Mouse (Mus musculus): ENCODE results near the gene Stx1b. TPM values are rescaled to one million over a fixed set of nuclear protein-coding genes. Genes with fewer than 3 reads are reported as not detected.

Stx1b gene
- total and polyA plus RNA-seq, 3 experiments = 0.15 to 0.56 TPM; not detected in 1

DNA sequence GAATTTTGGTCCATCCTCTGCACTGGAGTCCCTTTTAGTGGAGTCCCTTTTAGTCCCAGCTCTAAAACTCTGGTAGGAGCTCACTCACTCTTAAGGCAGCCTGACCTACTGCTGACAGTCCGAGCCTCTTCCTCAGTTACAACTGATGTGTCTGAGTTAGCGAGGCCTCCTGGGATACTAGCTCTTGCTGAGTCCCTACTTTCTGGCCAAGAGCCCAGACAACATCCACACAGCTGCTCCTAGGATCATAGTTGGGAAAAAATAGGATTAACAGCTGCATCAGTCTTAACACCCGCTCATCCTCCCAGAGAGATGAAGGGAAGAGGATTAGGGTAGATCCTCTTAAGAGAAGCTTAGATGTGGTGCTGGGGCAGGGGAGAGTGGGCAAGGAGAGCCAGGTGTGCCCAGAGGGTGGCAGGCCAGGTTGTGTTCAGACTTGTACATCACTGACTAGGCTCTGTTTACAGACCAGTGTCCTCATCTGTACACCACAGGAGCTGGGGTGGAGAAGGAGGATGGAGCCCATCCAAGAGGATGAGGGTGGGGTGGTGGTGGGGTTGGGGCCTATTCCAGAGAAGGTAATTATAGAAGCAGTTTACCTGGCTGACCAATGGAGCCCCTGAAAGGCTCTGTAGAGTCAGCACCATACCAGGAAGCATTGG lies 44.9 kb upstream of the Stx1b start:
- Histone ChIP-seq H3K79me2 (ENCODE audit: control insufficient read depth, insufficient read depth, low read length, poor library complexity) (peaks cover 8% of the 10 kb centered on the region; the same call in 1 of the 2 replicates), H3K9ac (ENCODE audit: control insufficient read depth, low read depth, low read length, poor library complexity, severe bottlenecking) (no peak overlapping the region), H3K27me3 (ENCODE audit: control insufficient read depth in 1 of 2, insufficient read depth in 2 of 2, low read length in 2 of 2) (no peaks in the 10 kb centered on the region), H3K4me1 (ENCODE audit: control insufficient read depth in 1 of 2, insufficient read depth in 2 of 2, low read length in 2 of 2) (peaks cover 6 to 11% of the 10 kb centered on the region in 2 experiments), H3K9me3 (replicated peaks; ENCODE audit: insufficient read depth, low read length) (no peaks in the 10 kb centered on the region), H3K27ac (ENCODE audit: control insufficient read depth, low read depth, low read length) (no peak overlapping the region), H3K4me3 (ENCODE audit: control insufficient read depth in 1 of 2, insufficient read depth in 1 of 2, low read depth in 2 of 2, low read length in 2 of 2) (no peak overlapping the region), H3K36me3 (ENCODE audit: control insufficient read depth in 1 of 2, insufficient read depth in 2 of 2, low read length in 2 of 2) (peaks cover 2 to 16% of the 10 kb centered on the region in 2 experiments; a peak in 3 of 4 replicates)
- TF ChIP-seq NELFE (IDR thresholded peaks at IDR 0.05; ENCODE audit: low read depth, low read length) (no peak), MYC (IDR thresholded peaks at IDR 0.05; ENCODE audit: low read depth, low read length) (no peak), USF2 (IDR thresholded peaks at IDR 0.05; ENCODE audit: borderline replicate concordance in 1 of 2, insufficient read depth in 1 of 2, low read depth in 1 of 2, low read length in 2 of 2) (no peak), RCOR1 (IDR thresholded peaks at IDR 0.05; ENCODE audit: low read depth, low read length) (no peak), ZKSCAN1 (IDR thresholded peaks at IDR 0.05; ENCODE audit: low read depth, low read length) (no peak), MYB (IDR thresholded peaks at IDR 0.05; ENCODE audit: low read depth, low read length) (no peak), GATA1 (IDR thresholded peaks at IDR 0.05; ENCODE audit: low read depth, low read length) (no peak), POLR2AphosphoS2 (IDR thresholded peaks at IDR 0.05; ENCODE audit: low read length) (no peak), NRF1 (IDR thresholded peaks at IDR 0.05; ENCODE audit: insufficient read depth, low read depth, low read length, poor library complexity, severe bottlenecking) (no peak), MXI1 (IDR thresholded peaks at IDR 0.05; ENCODE audit: low read depth, low read length) (no peak), KAT2A (conservative IDR thresholded peaks at IDR 0.05; ENCODE audit: low read depth, low read length) (no peak), E2F4 (IDR thresholded peaks at IDR 0.05; ENCODE audit: borderline replicate concordance, low read depth, low read length) (no peak)
- no peak for DNase-seq (ENCODE audit: low read depth, low spot score)

DNA sequence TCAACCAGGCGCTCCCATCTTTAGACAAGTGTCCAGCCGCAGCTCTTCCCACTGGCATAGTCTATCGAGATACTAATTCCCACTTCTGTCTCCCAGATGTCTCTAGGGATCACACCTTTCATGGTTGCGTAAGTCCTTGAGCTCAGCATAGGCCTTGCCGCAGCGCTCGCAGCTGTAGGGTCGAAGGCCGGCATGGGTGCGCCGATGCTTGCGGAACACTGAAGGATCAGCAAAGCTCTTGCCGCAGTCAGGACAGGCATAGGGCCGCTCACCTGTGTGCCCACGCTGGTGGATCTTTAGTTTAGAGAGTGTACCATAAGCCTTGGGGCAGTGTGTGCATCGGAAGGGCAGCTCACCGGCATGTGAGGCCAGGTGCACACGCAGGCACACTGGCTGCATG lies 43.3 kb upstream of the Stx1b start:
- DNase-seq (ENCODE audit: low read depth, low spot score) = no peak
- H3K79me2 ChIP-seq (ENCODE audit: control insufficient read depth, insufficient read depth, low read length, poor library complexity) = 0 out of 2 replicates have a peak, but pooled peaks cover 6% of the 10 kb centered on the region
- TF ChIP-seq TAL1 (IDR thresholded peaks at IDR 0.05; ENCODE audit: low read length) = no peak
- no peak for TF ChIP-seq SIN3A (IDR thresholded peaks at IDR 0.05; ENCODE audit: low read length)
- no peak for TF ChIP-seq POLR2A (IDR thresholded peaks at IDR 0.05; ENCODE audit: control insufficient read depth in 1 of 2, insufficient read depth in 1 of 2, low read depth in 1 of 2, low read length in 2 of 2, poor library complexity in 1 of 2)
- TF ChIP-seq CTCF (IDR thresholded peaks at IDR 0.05 in 2 of 3, conservative IDR thresholded peaks at IDR 0.05 in 1 of 3; ENCODE audit: control insufficient read depth in 1 of 3, insufficient read depth in 1 of 3, low read depth in 2 of 3, low read length in 3 of 3, poor library complexity in 1 of 3, severe bottlenecking in 1 of 3) = no peak
- no peak for TF ChIP-seq TCF12 (IDR thresholded peaks at IDR 0.05; ENCODE audit: low read depth, low read length)
- TF ChIP-seq ZNF384 (IDR thresholded peaks at IDR 0.05; ENCODE audit: low read depth, low read length) = no peak
- TF ChIP-seq TBP (IDR thresholded peaks at IDR 0.05; ENCODE audit: low read depth, low read length) = no peak
- no peak for TF ChIP-seq RCOR1 (IDR thresholded peaks at IDR 0.05; ENCODE audit: low read depth, low read length)
- TF ChIP-seq POLR2AphosphoS5 (IDR thresholded peaks at IDR 0.05; ENCODE audit: borderline replicate concordance, low read depth, low read length) = no peak
- no peak for TF ChIP-seq CHD2 (IDR thresholded peaks at IDR 0.05; ENCODE audit: low read length)
- no peak for TF ChIP-seq USF1 (IDR thresholded peaks at IDR 0.05; ENCODE audit: low read depth, low read length)
- TF ChIP-seq SMC3 (IDR thresholded peaks at IDR 0.05; ENCODE audit: low read depth, low read length) = no peak
- TF ChIP-seq MYC (IDR thresholded peaks at IDR 0.05; ENCODE audit: low read depth, low read length) = no peak
- no peaks in the 10 kb centered on the region for H3K27me3 ChIP-seq (ENCODE audit: control insufficient read depth in 1 of 2, insufficient read depth in 2 of 2, low read length in 2 of 2)
- no peak overlapping the region for H3K4me3 ChIP-seq (ENCODE audit: control insufficient read depth in 1 of 2, insufficient read depth in 1 of 2, low read depth in 2 of 2, low read length in 2 of 2)
- H3K9me3 ChIP-seq (replicated peaks; ENCODE audit: insufficient read depth, low read length) = no peaks in the 10 kb centered on the region
- H3K27ac ChIP-seq (ENCODE audit: control insufficient read depth, low read depth, low read length) = no peak overlapping the region
- H3K9ac ChIP-seq (ENCODE audit: control insufficient read depth, low read depth, low read length, poor library complexity, severe bottlenecking) = no peak overlapping the region
- H3K4me1 ChIP-seq (ENCODE audit: control insufficient read depth in 1 of 2, insufficient read depth in 2 of 2, low read length in 2 of 2) = peaks cover 6 to 9% of the 10 kb centered on the region in 2 experiments
- peaks cover 2 to 9% of the 10 kb centered on the region in 2 experiments; a peak in 3 of 4 replicates for H3K36me3 ChIP-seq (ENCODE audit: control insufficient read depth in 1 of 2, insufficient read depth in 2 of 2, low read length in 2 of 2)

All from MEL (cell line).